Mouse (Mus musculus): ENCODE data around the gene Coro6. TPM values are rescaled to one million over a fixed set of nuclear protein-coding genes. Genes with fewer than 3 reads are reported as not detected.

Coro6 gene
- polyA plus RNA-seq, 1 experiment from 2014 or later: 0.39 TPM

- Histone ChIP-seq H3K36me3 (ENCODE audit: control insufficient read depth, insufficient read depth, low read length) (peaks cover 26% of the 10 kb centered on the region), H3K27me3 (ENCODE audit: control insufficient read depth, insufficient read depth, low read length) (peaks cover 35% of the 10 kb centered on the region), H3K9me3 (ENCODE audit: control insufficient read depth, low read length) (no peaks in the 10 kb centered on the region), H3K9ac (ENCODE audit: low read depth, low read length) (no peak overlapping the region), H3K4me3 (ENCODE audit: low read length) (no peak overlapping the region), H3K4me1 (ENCODE audit: control insufficient read depth, insufficient read depth, low read length) (peaks cover 5% of the 10 kb centered on the region), H3K27ac (ENCODE audit: low read depth, low read length) (no peak overlapping the region), H3K4me2 (replicated peaks; ENCODE audit: low read depth, low read length) (no peak overlapping the region)
- 87% methylated on average over 9 of the region's 9 CpGs for WGBS
- no peak for ATAC-seq (ENCODE audit: low FRiP score, low TSS enrichment)
Measured at GRCm38 (mm10) chr11:77468397-77468796, 6.2 kb downstream of the Coro6 start.

- Histone ChIP-seq H3K27ac (ENCODE audit: low read depth, low read length) (no peak overlapping the region), H3K27me3 (ENCODE audit: control insufficient read depth, insufficient read depth, low read length) (peaks cover 19% of the 10 kb centered on the region), H3K4me3 (ENCODE audit: low read length) (no peak overlapping the region), H3K4me1 (ENCODE audit: control insufficient read depth, insufficient read depth, low read length) (peaks cover 5% of the 10 kb centered on the region), H3K9ac (ENCODE audit: low read depth, low read length) (no peak overlapping the region), H3K4me2 (replicated peaks; ENCODE audit: low read depth, low read length) (no peak overlapping the region), H3K36me3 (ENCODE audit: control insufficient read depth, insufficient read depth, low read length) (peaks cover 32% of the 10 kb centered on the region), H3K9me3 (ENCODE audit: control insufficient read depth, low read length) (no peaks in the 10 kb centered on the region)
- 78% methylated on average over 29 of the region's 29 CpGs for WGBS
- ATAC-seq (ENCODE audit: low FRiP score, low TSS enrichment): no peak
Measured at GRCm38 (mm10) chr11:77471407-77471806, 9.2 kb downstream of the Coro6 start.

- WGBS: 88% methylated on average over 16 of the region's 16 CpGs
- H3K9ac ChIP-seq (ENCODE audit: low read depth, low read length): no peak overlapping the region
- peaks cover under 1% of the 10 kb centered on the region for H3K4me1 ChIP-seq (ENCODE audit: control insufficient read depth, insufficient read depth, low read length)
- H3K4me3 ChIP-seq (ENCODE audit: low read length): no peak overlapping the region
- H3K27ac ChIP-seq (ENCODE audit: low read depth, low read length): no peak overlapping the region
- H3K36me3 ChIP-seq (ENCODE audit: control insufficient read depth, insufficient read depth, low read length): peaks cover 32% of the 10 kb centered on the region
- peaks cover 5% of the 10 kb centered on the region; the same call in 1 of the 2 replicates for H3K27me3 ChIP-seq (ENCODE audit: control insufficient read depth, insufficient read depth, low read length)
- ATAC-seq (ENCODE audit: low FRiP score, low TSS enrichment): no peak
- no peak overlapping the region for H3K4me2 ChIP-seq (replicated peaks; ENCODE audit: low read depth, low read length)
- H3K9me3 ChIP-seq (ENCODE audit: control insufficient read depth, low read length): no peaks in the 10 kb centered on the region
Measured at GRCm38 (mm10) chr11:77472775-77473174, 10.6 kb downstream of the Coro6 start.

- Histone ChIP-seq H3K9me3 (ENCODE audit: control insufficient read depth, low read length) (no peaks in the 10 kb centered on the region), H3K4me1 (ENCODE audit: control insufficient read depth, insufficient read depth, low read length) (no peaks in the 10 kb centered on the region), H3K36me3 (ENCODE audit: control insufficient read depth, insufficient read depth, low read length) (peaks cover 27% of the 10 kb centered on the region), H3K27ac (ENCODE audit: low read depth, low read length) (no peak overlapping the region), H3K27me3 (ENCODE audit: control insufficient read depth, insufficient read depth, low read length) (no peaks in the 10 kb centered on the region), H3K4me3 (ENCODE audit: low read length) (no peak overlapping the region), H3K9ac (ENCODE audit: low read depth, low read length) (no peak overlapping the region), H3K4me2 (replicated peaks; ENCODE audit: low read depth, low read length) (no peak overlapping the region)
- 92% methylated on average over 14 of the region's 14 CpGs for WGBS
- ATAC-seq (ENCODE audit: low FRiP score, low TSS enrichment): no peak
Measured at GRCm38 (mm10) chr11:77476216-77476615, 14.0 kb downstream of the Coro6 start.

- no peaks in the 10 kb centered on the region for H3K9me3 ChIP-seq (ENCODE audit: control insufficient read depth, low read length)
- H3K27ac ChIP-seq (ENCODE audit: low read depth, low read length): no peak overlapping the region
- WGBS: 91% methylated on average over 6 of the region's 6 CpGs
- no peaks in the 10 kb centered on the region for H3K4me1 ChIP-seq (ENCODE audit: control insufficient read depth, insufficient read depth, low read length)
- no peak overlapping the region for H3K4me3 ChIP-seq (ENCODE audit: low read length)
- H3K9ac ChIP-seq (ENCODE audit: low read depth, low read length): no peak overlapping the region
- no peak overlapping the region for H3K4me2 ChIP-seq (replicated peaks; ENCODE audit: low read depth, low read length)
- ATAC-seq (ENCODE audit: low FRiP score, low TSS enrichment): no peak
- H3K27me3 ChIP-seq (ENCODE audit: control insufficient read depth, insufficient read depth, low read length): no peaks in the 10 kb centered on the region
- peaks cover 20% of the 10 kb centered on the region for H3K36me3 ChIP-seq (ENCODE audit: control insufficient read depth, insufficient read depth, low read length)
Measured at GRCm38 (mm10) chr11:77476895-77477294, 14.7 kb downstream of the Coro6 start.

- ATAC-seq (ENCODE audit: low FRiP score, low TSS enrichment): no peak
Measured at GRCm38 (mm10) chr11:77483043-77483442, 20.8 kb downstream of the Coro6 start.

GRCm38 (mm10) chr11:77483510-77484255 lies 21.5 kb downstream of the Coro6 start:
- 62% methylated on average over 11 of the region's 11 CpGs for WGBS
- H3K27me3 ChIP-seq (ENCODE audit: control insufficient read depth, insufficient read depth, low read length): no peaks in the 10 kb centered on the region
- no peak overlapping the region for H3K27ac ChIP-seq (ENCODE audit: low read depth, low read length)
- no peaks in the 10 kb centered on the region for H3K9me3 ChIP-seq (ENCODE audit: control insufficient read depth, low read length)
- no peaks in the 10 kb centered on the region for H3K36me3 ChIP-seq (ENCODE audit: control insufficient read depth, insufficient read depth, low read length)
- H3K4me1 ChIP-seq (ENCODE audit: control insufficient read depth, insufficient read depth, low read length): peaks cover 20% of the 10 kb centered on the region
- no peak overlapping the region for H3K4me3 ChIP-seq (ENCODE audit: low read length)
- no peak overlapping the region for H3K9ac ChIP-seq (ENCODE audit: low read depth, low read length)
- no peak overlapping the region for H3K4me2 ChIP-seq (replicated peaks; ENCODE audit: low read depth, low read length)
- ATAC-seq (ENCODE audit: low FRiP score, low TSS enrichment): no peak

More at GRCm38 (mm10) chr11:77483043-77483442, 20.8 kb downstream of the Coro6 start:
- Histone ChIP-seq H3K27me3 (ENCODE audit: control insufficient read depth, insufficient read depth, low read length) (no peaks in the 10 kb centered on the region), H3K9ac (ENCODE audit: low read depth, low read length) (no peak overlapping the region), H3K4me3 (ENCODE audit: low read length) (no peak overlapping the region), H3K9me3 (ENCODE audit: control insufficient read depth, low read length) (no peaks in the 10 kb centered on the region), H3K27ac (ENCODE audit: low read depth, low read length) (no peak overlapping the region), H3K4me2 (replicated peaks; ENCODE audit: low read depth, low read length) (no peak overlapping the region), H3K36me3 (ENCODE audit: control insufficient read depth, insufficient read depth, low read length) (no peaks in the 10 kb centered on the region), H3K4me1 (ENCODE audit: control insufficient read depth, insufficient read depth, low read length) (peaks cover 14% of the 10 kb centered on the region)
- WGBS: 56% methylated on average over 3 of the region's 3 CpGs

- Histone ChIP-seq H3K9me3 (ENCODE audit: control insufficient read depth, low read length) (no peaks in the 10 kb centered on the region), H3K27me3 (ENCODE audit: control insufficient read depth, insufficient read depth, low read length) (no peaks in the 10 kb centered on the region), H3K27ac (ENCODE audit: low read depth, low read length) (peak overlapping the region; percentile 2; the same call in 1 of the 2 replicates), H3K4me1 (ENCODE audit: control insufficient read depth, insufficient read depth, low read length) (peaks cover 25% of the 10 kb centered on the region), H3K4me3 (ENCODE audit: low read length) (no peak overlapping the region), H3K36me3 (ENCODE audit: control insufficient read depth, insufficient read depth, low read length) (no peaks in the 10 kb centered on the region), H3K4me2 (replicated peaks; ENCODE audit: low read depth, low read length) (no peak overlapping the region), H3K9ac (ENCODE audit: low read depth, low read length) (no peak overlapping the region)
- WGBS: 46% methylated on average over 6 of the region's 6 CpGs
- ATAC-seq (ENCODE audit: low FRiP score, low TSS enrichment): no peak
Measured at GRCm38 (mm10) chr11:77485229-77485628, 23.0 kb downstream of the Coro6 start.

GRCm38 (mm10) chr11:77486798-77487197 lies 24.6 kb downstream of the Coro6 start:
- Histone ChIP-seq H3K27ac (ENCODE audit: low read depth, low read length) (no peak overlapping the region), H3K27me3 (ENCODE audit: control insufficient read depth, insufficient read depth, low read length) (no peaks in the 10 kb centered on the region), H3K9ac (ENCODE audit: low read depth, low read length) (no peak overlapping the region), H3K4me1 (ENCODE audit: control insufficient read depth, insufficient read depth, low read length) (peaks cover 34% of the 10 kb centered on the region), H3K4me2 (replicated peaks; ENCODE audit: low read depth, low read length) (no peak overlapping the region), H3K9me3 (ENCODE audit: control insufficient read depth, low read length) (no peaks in the 10 kb centered on the region), H3K4me3 (ENCODE audit: low read length) (no peak overlapping the region), H3K36me3 (ENCODE audit: control insufficient read depth, insufficient read depth, low read length) (no peaks in the 10 kb centered on the region)
- no peak for ATAC-seq (ENCODE audit: low FRiP score, low TSS enrichment)
- WGBS: 84% methylated on average over 5 of the region's 5 CpGs
